Mouse (Mus musculus) cerebral cortex, adult 2 months (tissue): Measurements from ENCODE around the gene Zfp335.

Experiments
- WGBS: fragments of 180-500 bp; shearing (Covaris S2); methylation state at CpG from one replicate; pipeline ENCODE4 v1.1.7; 2018; 5-methylcytosine and 5-hydroxymethylcytosine counted together

The Zfp335 gene

GRCm38 (mm10) chr2:164911086-164912048, at the start of gene Zfp335:
Zfp335 (minus strand) TSS chr2:164911757.
- under 1% methylated on average over 91 of the region's 91 CpGs for WGBS

GRCm38 (mm10) chr2:164960716-164961441, 49.3 kb upstream of the Zfp335 start, which contains the start of gene Slc12a5:
Slc12a5 (plus strand) TSS chr2:164960802.
- WGBS, result 1% methylated on average over 47 of the region's 54 CpGs

GRCm38 (mm10) chr2:164957548-164958315, 46.2 kb upstream of the Zfp335 start:
- 69% methylated on average over 9 of the region's 9 CpGs for WGBS

GRCm38 (mm10) chr2:164956195-164956594, 44.6 kb upstream of the Zfp335 start:
- WGBS, result 35% methylated on average over 5 of the region's 5 CpGs

- 76% methylated on average over 4 of the region's 4 CpGs for WGBS
These were observed 44.2 kb upstream of the Zfp335 start for GRCm38 (mm10) chr2:164955725-164956124.

- 2% methylated on average over 21 of the region's 21 CpGs for WGBS
These were observed 41.7 kb upstream of the Zfp335 start for GRCm38 (mm10) chr2:164953224-164953623.

GRCm38 (mm10) chr2:164952448-164952847, 40.9 kb upstream of the Zfp335 start:
- 42% methylated on average over 13 of the region's 13 CpGs for WGBS

- WGBS, result 85% methylated on average over 4 of the region's 4 CpGs
These were observed 40.2 kb upstream of the Zfp335 start for GRCm38 (mm10) chr2:164951745-164952144.

GRCm38 (mm10) chr2:164950501-164950900, 38.9 kb upstream of the Zfp335 start:
- WGBS, result 28% methylated on average over 13 of the region's 13 CpGs

- WGBS, result 12% methylated on average over 25 of the region's 25 CpGs
These were observed 37.4 kb upstream of the Zfp335 start for GRCm38 (mm10) chr2:164948962-164949361.

GRCm38 (mm10) chr2:164947930-164948329, 36.4 kb upstream of the Zfp335 start:
- WGBS, result 29% methylated on average over 7 of the region's 7 CpGs

- 62% methylated on average over 4 of the region's 4 CpGs for WGBS
These were observed 35.9 kb upstream of the Zfp335 start for GRCm38 (mm10) chr2:164947506-164947905.

- WGBS, result 58% methylated on average over 5 of the region's 5 CpGs
These were observed 31.2 kb upstream of the Zfp335 start for GRCm38 (mm10) chr2:164942692-164943290.

GRCm38 (mm10) chr2:164940140-164940830, 28.7 kb upstream of the Zfp335 start, which contains the start of gene Mmp9:
Mmp9 (plus strand) TSS chr2:164940780.
- 48% methylated on average over 10 of the region's 10 CpGs for WGBS

GRCm38 (mm10) chr2:164939106-164939505, 27.5 kb upstream of the Zfp335 start:
- WGBS, result 3% methylated on average over 11 of the region's 11 CpGs

- WGBS, result 5% methylated on average over 39 of the region's 39 CpGs
These were observed 26.9 kb upstream of the Zfp335 start for GRCm38 (mm10) chr2:164938146-164939091.

- 68% methylated on average over 4 of the region's 4 CpGs for WGBS
These were observed 24.4 kb upstream of the Zfp335 start for GRCm38 (mm10) chr2:164935991-164936390.

- WGBS, result 40% methylated on average over 10 of the region's 10 CpGs
These were observed 22.0 kb upstream of the Zfp335 start for GRCm38 (mm10) chr2:164933534-164933933.
